Mouse (Mus musculus): ENCODE results near the gene Tmem150b. TPM values are rescaled to one million over a fixed set of nuclear protein-coding genes. Genes with fewer than 3 reads are reported as not detected.

Tmem150b gene
- polyA plus RNA-seq, 1 experiment from 2014 or later, result 0.14 TPM

- 93% methylated on average over 12 of the region's 12 CpGs for WGBS
- Histone ChIP-seq H3K4me3 (no peak overlapping the region), H3K27me3 (replicated peaks; ENCODE audit: low read depth, poor library complexity, severe bottlenecking) (no peaks in the 10 kb centered on the region), H3K9me3 (no peaks in the 10 kb centered on the region), H3K27ac (replicated peaks) (no peak overlapping the region), H3K4me1 (no peaks in the 10 kb centered on the region), H3K36me3 (replicated peaks) (peaks cover 89% of the 10 kb centered on the region)
- no peak for DNase-seq (ENCODE audit: low spot score)
Measured at GRCm38 (mm10) chr7:4674114-4674731, 50.8 kb downstream of the Tmem150b start.

GRCm38 (mm10) chr7:4671956-4672355 is 53.1 kb downstream of the Tmem150b start:
- Histone ChIP-seq H3K27me3 (replicated peaks; ENCODE audit: low read depth, poor library complexity, severe bottlenecking) (no peaks in the 10 kb centered on the region), H3K36me3 (replicated peaks) (peaks cover 94% of the 10 kb centered on the region), H3K4me3 (no peak overlapping the region), H3K27ac (replicated peaks) (no peak overlapping the region; the same call in 1 of the 2 replicates), H3K4me1 (no peaks in the 10 kb centered on the region), H3K9me3 (no peaks in the 10 kb centered on the region)
- 50% methylated on average over 4 of the region's 4 CpGs for WGBS
- DNase-seq (ENCODE audit: low spot score), result no peak

GRCm38 (mm10) chr7:4670655-4671255 is 54.3 kb downstream of the Tmem150b start:
- DNase-seq (ENCODE audit: low spot score), result no peak
- H3K4me1 ChIP-seq, result no peaks in the 10 kb centered on the region
- WGBS, result 90% methylated on average over 8 of the region's 8 CpGs
- peaks cover 97% of the 10 kb centered on the region for H3K36me3 ChIP-seq (replicated peaks)
- H3K4me3 ChIP-seq, result no peak overlapping the region
- no peaks in the 10 kb centered on the region for H3K27me3 ChIP-seq (replicated peaks; ENCODE audit: low read depth, poor library complexity, severe bottlenecking)
- H3K9me3 ChIP-seq, result no peaks in the 10 kb centered on the region
- no peak overlapping the region for H3K27ac ChIP-seq (replicated peaks)

- H3K27ac ChIP-seq (replicated peaks), result no peak overlapping the region
- H3K9me3 ChIP-seq, result no peaks in the 10 kb centered on the region
- no peak for DNase-seq (ENCODE audit: low spot score)
- no peaks in the 10 kb centered on the region for H3K27me3 ChIP-seq (replicated peaks; ENCODE audit: low read depth, poor library complexity, severe bottlenecking)
- H3K4me3 ChIP-seq, result no peak overlapping the region
- WGBS, result 94% methylated on average over 9 of the region's 9 CpGs
- H3K36me3 ChIP-seq (replicated peaks), result peaks cover 96% of the 10 kb centered on the region
- no peaks in the 10 kb centered on the region for H3K4me1 ChIP-seq
Measured at GRCm38 (mm10) chr7:4669156-4669555, 55.9 kb downstream of the Tmem150b start.

GRCm38 (mm10) chr7:4668506-4668905 is 56.5 kb downstream of the Tmem150b start:
- Histone ChIP-seq H3K27ac (replicated peaks) (no peak overlapping the region), H3K4me1 (no peaks in the 10 kb centered on the region), H3K36me3 (replicated peaks) (peaks cover 95% of the 10 kb centered on the region), H3K9me3 (no peaks in the 10 kb centered on the region), H3K4me3 (no peak overlapping the region), H3K27me3 (replicated peaks; ENCODE audit: low read depth, poor library complexity, severe bottlenecking) (no peaks in the 10 kb centered on the region)
- no peak for DNase-seq (ENCODE audit: low spot score)
- 96% methylated on average over 8 of the region's 8 CpGs for WGBS

- WGBS, result 93% methylated on average over 5 of the region's 5 CpGs
- Histone ChIP-seq H3K4me1 (no peaks in the 10 kb centered on the region), H3K4me3 (no peak overlapping the region), H3K27ac (replicated peaks) (no peak overlapping the region), H3K36me3 (replicated peaks) (peaks cover 91% of the 10 kb centered on the region), H3K27me3 (replicated peaks; ENCODE audit: low read depth, poor library complexity, severe bottlenecking) (no peaks in the 10 kb centered on the region), H3K9me3 (no peaks in the 10 kb centered on the region)
- DNase-seq (ENCODE audit: low spot score), result no peak
Measured at GRCm38 (mm10) chr7:4666871-4667270, 58.2 kb downstream of the Tmem150b start.

- H3K36me3 ChIP-seq (replicated peaks), result peaks cover 75% of the 10 kb centered on the region
- H3K4me1 ChIP-seq, result peaks cover 14% of the 10 kb centered on the region
- no peak overlapping the region for H3K4me3 ChIP-seq
- H3K27me3 ChIP-seq (replicated peaks; ENCODE audit: low read depth, poor library complexity, severe bottlenecking), result no peaks in the 10 kb centered on the region
- no peak overlapping the region for H3K27ac ChIP-seq (replicated peaks)
- H3K9me3 ChIP-seq, result no peaks in the 10 kb centered on the region
- no peak for DNase-seq (ENCODE audit: low spot score)
- 92% methylated on average over 2 of the region's 2 CpGs for WGBS
Measured at GRCm38 (mm10) chr7:4663742-4664141, 61.3 kb downstream of the Tmem150b start.

GRCm38 (mm10) chr7:4663179-4663578 is 61.9 kb downstream of the Tmem150b start:
- H3K27ac ChIP-seq (replicated peaks), result no peak overlapping the region
- peaks cover 69% of the 10 kb centered on the region for H3K36me3 ChIP-seq (replicated peaks)
- H3K9me3 ChIP-seq, result no peaks in the 10 kb centered on the region
- WGBS, result 69% methylated on average over 8 of the region's 8 CpGs
- no peaks in the 10 kb centered on the region for H3K27me3 ChIP-seq (replicated peaks; ENCODE audit: low read depth, poor library complexity, severe bottlenecking)
- H3K4me3 ChIP-seq, result no peak overlapping the region
- no peak for DNase-seq (ENCODE audit: low spot score)
- peaks cover 14% of the 10 kb centered on the region for H3K4me1 ChIP-seq

GRCm38 (mm10) chr7:4659911-4660443 is 65.1 kb downstream of the Tmem150b start:
- Histone ChIP-seq H3K36me3 (replicated peaks) (peaks cover 38% of the 10 kb centered on the region), H3K4me3 (peak overlapping the region; percentile 89), H3K4me1 (peaks cover 38% of the 10 kb centered on the region), H3K27me3 (replicated peaks; ENCODE audit: low read depth, poor library complexity, severe bottlenecking) (no peaks in the 10 kb centered on the region), H3K27ac (replicated peaks) (peak overlapping the region; percentile 95), H3K9me3 (no peaks in the 10 kb centered on the region)
- 72% methylated on average over 3 of the region's 3 CpGs for WGBS
- no peak for DNase-seq (ENCODE audit: low spot score)

- H3K4me3 ChIP-seq, result peak within 1 kb of the TSS; percentile 89
- WGBS, result under 1% methylated on average over 54 of the region's 54 CpGs
Measured at GRCm38 (mm10) chr7:4658912-4659551, 66.0 kb downstream of the Tmem150b start, which contains the start of gene Ppp6r1. Gene Ppp6r1, minus strand, starts transcription at chr7:4659019.

GRCm38 (mm10) chr7:4658128-4658907 is 66.7 kb downstream of the Tmem150b start:
- H3K4me3 ChIP-seq, result peak overlapping the region; percentile 89
- under 1% methylated on average over 78 of the region's 78 CpGs for whole genome bisulfite sequencing
- peaks cover 41% of the 10 kb centered on the region for H3K4me1 ChIP-seq
- H3K27ac ChIP-seq (replicated peaks), result peak overlapping the region; percentile 95
- H3K9me3 ChIP-seq, result no peaks in the 10 kb centered on the region
- H3K36me3 ChIP-seq (replicated peaks), result peaks cover 32% of the 10 kb centered on the region
- DNase-seq (ENCODE audit: low spot score), result peak; percentile 71
- no peaks in the 10 kb centered on the region for H3K27me3 ChIP-seq (replicated peaks; ENCODE audit: low read depth, poor library complexity, severe bottlenecking)

More at GRCm38 (mm10) chr7:4658912-4659551, 66.0 kb downstream of the Tmem150b start, which contains the start of gene Ppp6r1:
- Histone ChIP-seq H3K4me1 (peaks cover 41% of the 10 kb centered on the region), H3K27ac (replicated peaks) (peak within 1 kb of the TSS; percentile 95), H3K27me3 (replicated peaks; ENCODE audit: low read depth, poor library complexity, severe bottlenecking) (no peaks in the 10 kb centered on the region), H3K9me3 (no peaks in the 10 kb centered on the region), H3K36me3 (replicated peaks) (peaks cover 31% of the 10 kb centered on the region)
- peak; percentile 97 for DNase-seq (ENCODE audit: low spot score)

- peak overlapping the region; percentile 89 for H3K4me3 ChIP-seq
- peak overlapping the region; percentile 95 for H3K27ac ChIP-seq (replicated peaks)
- H3K4me1 ChIP-seq, result peaks cover 41% of the 10 kb centered on the region
- H3K36me3 ChIP-seq (replicated peaks), result peaks cover 36% of the 10 kb centered on the region
- H3K27me3 ChIP-seq (replicated peaks; ENCODE audit: low read depth, poor library complexity, severe bottlenecking), result no peaks in the 10 kb centered on the region
- DNase-seq (ENCODE audit: low spot score), result no peak
- H3K9me3 ChIP-seq, result no peaks in the 10 kb centered on the region
- 61% methylated on average over 9 of the region's 9 CpGs for WGBS
Measured at GRCm38 (mm10) chr7:4657521-4658127, 67.4 kb downstream of the Tmem150b start.

Data from embryonic facial prominence, embryonic 10.5 days (tissue).